Mouse (Mus musculus) pancreas, adult 10 weeks (tissue): Measurements from ENCODE around the gene Fzd9. TPM values are rescaled to one million over a fixed set of nuclear protein-coding genes. Genes with fewer than 3 reads are reported as not detected.

Experiments used
- polyA plus RNA-seq: library from polyadenylated mRNA; stranded (reverse); fragments of 350-450 nt; fragmentation: Illumina TruSeq; extraction: RNeasy Lipid Tissue Mini Kit (QIAGEN cat#74804); gene quantifications from one replicate; pipeline ENCODE4 v1.2.3, GENCODE M21; 2015; ENCODE audit warnings: low read depth, low replicate concordance; ENCODE audit not compliant: insufficient read depth

Fzd9 gene
- polyA plus RNA-seq, result not detected

GRCm38 (mm10) chr5:135251079-135251454 lies at the start of gene Fzd9:
TSS of gene Fzd9 (minus strand) at chr5:135251230.

Other genes starting within 250 kb of the Fzd9 start
- 23.5 TPM for gene Abhd11, start 242.1 kb downstream of the Fzd9 start, polyA plus RNA-seq
- 5.5 TPM for gene Stx1a, start 227.7 kb downstream of the Fzd9 start, polyA plus RNA-seq
- 7.2 TPM for gene Dnajc30, start 187.0 kb downstream of the Fzd9 start, polyA plus RNA-seq
- 23.0 TPM for gene Bud23, start 186.3 kb downstream of the Fzd9 start, polyA plus RNA-seq
- 0.74 TPM for gene Vps37d, start 173.0 kb downstream of the Fzd9 start, polyA plus RNA-seq
- gene Mlxipl, start 161.3 kb downstream of the Fzd9 start, polyA plus RNA-seq, result 31.5 TPM
- 4.1 TPM for gene Tbl2, start 101.6 kb downstream of the Fzd9 start, polyA plus RNA-seq
- 10.6 TPM for gene Bcl7b, start 82.9 kb downstream of the Fzd9 start, polyA plus RNA-seq
- 13.8 TPM for gene Baz1b, start 64.0 kb downstream of the Fzd9 start, polyA plus RNA-seq
- not detected for gene Fkbp6, start 98.8 kb upstream of the Fzd9 start, polyA plus RNA-seq
- gene Trim50, start 102.1 kb upstream of the Fzd9 start, polyA plus RNA-seq, result 4.6 TPM
- gene Nsun5, start 118.7 kb upstream of the Fzd9 start, polyA plus RNA-seq, result 10.0 TPM
- 4.7 TPM for gene Pom121, start 143.3 kb upstream of the Fzd9 start, polyA plus RNA-seq